Mouse (Mus musculus): ENCODE results near the gene Ctrb1. TPM values are rescaled to one million over a fixed set of nuclear protein-coding genes. Genes with fewer than 3 reads are reported as not detected.
A peak's percentile ranks its signal among the peaks of the same experiment; 100 is the strongest.

Ctrb1 gene
- polyA plus RNA-seq, 2 experiments from 2014 or later, result not detected

GRCm38 (mm10) chr8:111678848-111679247 lies 12.0 kb downstream of the Ctrb1 start:
- no peak for ATAC-seq

GRCm38 (mm10) chr8:111678111-111678510 lies 12.7 kb downstream of the Ctrb1 start:
- peak; percentile 77 for ATAC-seq

GRCm38 (mm10) chr8:111676237-111676636 lies 14.6 kb downstream of the Ctrb1 start:
- no peak for ATAC-seq

DNA sequence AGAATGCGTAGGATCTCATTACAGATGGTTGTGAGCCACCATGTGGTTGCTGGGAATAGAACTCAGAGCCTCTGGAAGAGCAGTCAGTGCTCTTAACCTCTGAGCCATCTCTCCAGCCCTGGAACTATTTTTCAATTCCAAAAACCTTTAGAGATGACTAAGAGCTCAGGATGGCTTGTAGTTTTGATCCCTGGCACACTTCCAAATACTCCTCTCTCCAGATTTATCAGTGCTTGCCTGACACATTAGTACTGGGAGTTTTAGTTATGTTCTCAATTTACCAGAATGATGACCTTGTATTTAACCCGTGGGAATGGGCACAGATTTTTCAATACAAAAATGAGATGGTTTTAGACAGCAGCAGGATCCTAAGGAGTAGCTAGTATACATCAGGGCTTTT lies 24.1 kb downstream of the Ctrb1 start:
- ATAC-seq, result no peak

- ATAC-seq, result peak; percentile 30
Measured at GRCm38 (mm10) chr8:111662473-111662872, 28.3 kb downstream of the Ctrb1 start.

- ATAC-seq, result peak; percentile 75
Measured at GRCm38 (mm10) chr8:111658819-111659423, 31.9 kb downstream of the Ctrb1 start.

DNA sequence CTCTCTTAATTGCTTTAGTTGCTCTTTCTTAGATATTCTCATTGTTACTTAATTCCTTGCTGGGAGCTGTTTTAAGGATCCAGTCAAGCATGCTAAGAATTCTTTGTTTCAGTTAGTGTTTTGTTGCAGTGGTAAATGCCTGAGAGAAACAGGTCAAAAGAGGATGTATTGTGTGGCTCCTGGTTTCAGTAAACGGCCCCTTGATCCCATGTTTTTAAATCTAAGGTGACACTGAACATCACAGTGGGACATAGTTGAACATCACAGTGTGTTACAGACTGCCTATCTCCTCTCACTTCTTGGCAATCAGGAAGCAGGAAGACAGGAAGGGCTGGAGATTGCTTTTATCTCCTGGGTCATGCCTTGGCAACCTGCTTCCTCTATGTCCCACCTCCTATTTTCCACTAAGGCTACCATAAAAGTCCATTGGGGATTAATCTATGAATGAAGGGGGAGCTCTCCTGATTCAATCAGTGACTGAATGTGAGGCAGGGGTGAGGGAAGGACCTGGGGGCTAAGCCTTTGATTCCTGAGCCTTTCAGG lies 33.4 kb downstream of the Ctrb1 start:
- no peak for ATAC-seq

DNA sequence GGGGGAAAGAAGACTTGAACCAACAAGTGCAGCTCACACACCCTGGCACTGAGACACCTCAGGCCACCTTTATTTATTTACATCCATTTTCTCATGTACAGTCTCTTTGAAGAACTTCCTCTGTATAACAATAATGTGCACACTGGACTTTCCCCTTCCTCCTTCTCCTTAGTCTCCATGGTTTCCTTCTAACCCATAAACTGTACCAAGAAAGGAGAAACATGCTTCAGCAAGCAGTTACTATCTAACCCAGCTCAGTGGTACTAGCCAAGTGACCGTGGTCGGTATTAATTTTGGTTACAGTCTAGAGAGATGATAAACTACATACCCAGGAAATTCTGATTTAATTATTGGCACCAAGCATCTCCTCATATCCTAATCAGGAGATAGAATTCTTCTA lies 37.3 kb downstream of the Ctrb1 start:
- ATAC-seq, result no peak

DNA sequence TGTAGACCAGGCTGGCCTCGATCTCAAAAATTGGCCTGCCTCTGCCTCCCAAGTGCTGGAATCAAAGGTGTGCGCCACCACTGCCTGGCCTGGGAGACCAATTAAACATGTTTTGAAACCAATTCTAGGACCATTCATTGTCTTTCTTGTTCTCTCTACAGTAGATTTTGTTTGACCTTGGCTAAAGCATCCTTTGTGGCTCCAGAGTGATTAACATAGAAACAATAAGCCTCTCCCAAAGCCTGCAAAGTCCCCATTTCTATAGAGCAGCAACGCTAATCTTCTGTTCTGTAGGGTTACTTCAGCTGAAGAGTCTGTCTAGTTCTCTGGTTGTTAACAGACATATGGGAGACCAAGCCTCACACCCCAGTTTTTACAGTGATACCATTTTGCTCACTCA lies 40.2 kb downstream of the Ctrb1 start:
- no peak for ATAC-seq

DNA sequence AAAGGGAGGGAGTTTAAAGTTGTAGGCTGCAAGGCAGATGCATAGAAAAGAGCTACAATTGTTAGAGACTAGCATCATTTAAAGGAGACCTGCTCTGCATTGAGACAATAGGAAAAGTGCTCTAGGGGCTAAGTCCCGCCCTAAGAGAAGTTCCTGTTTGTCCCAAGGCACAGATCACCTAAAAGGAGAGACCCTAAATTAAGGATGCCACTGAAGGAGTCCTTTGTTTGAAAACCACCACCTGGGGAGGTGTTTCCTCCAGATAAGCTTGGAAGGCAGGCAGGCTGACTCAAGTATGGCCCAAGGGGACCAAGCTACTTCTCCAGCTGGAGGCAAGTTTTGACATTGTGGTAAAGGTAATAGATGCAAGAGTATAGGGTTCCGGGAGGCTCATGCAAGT lies 42.0 kb downstream of the Ctrb1 start:
- ATAC-seq, result no peak

DNA sequence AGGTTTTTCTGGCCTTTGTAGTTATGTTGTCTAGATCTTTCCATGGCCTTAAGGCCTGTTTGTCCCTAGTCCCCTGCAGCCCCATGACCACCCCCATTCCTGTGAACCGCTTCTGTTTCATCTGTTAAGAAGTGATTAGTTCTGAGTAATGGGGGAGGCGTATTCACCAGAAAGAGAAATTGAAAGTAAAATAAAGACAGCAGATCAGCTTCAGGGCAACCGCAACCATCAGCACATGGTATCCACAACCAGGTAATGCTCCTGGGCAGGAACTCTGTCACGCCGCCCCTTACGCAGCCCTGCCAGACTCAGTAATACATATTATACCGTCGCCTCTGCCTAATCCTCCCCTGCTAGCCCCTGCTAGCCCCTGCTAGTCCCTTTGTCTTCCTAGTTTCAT lies 45.1 kb downstream of the Ctrb1 start:
- peak; percentile 68 for ATAC-seq

DNA sequence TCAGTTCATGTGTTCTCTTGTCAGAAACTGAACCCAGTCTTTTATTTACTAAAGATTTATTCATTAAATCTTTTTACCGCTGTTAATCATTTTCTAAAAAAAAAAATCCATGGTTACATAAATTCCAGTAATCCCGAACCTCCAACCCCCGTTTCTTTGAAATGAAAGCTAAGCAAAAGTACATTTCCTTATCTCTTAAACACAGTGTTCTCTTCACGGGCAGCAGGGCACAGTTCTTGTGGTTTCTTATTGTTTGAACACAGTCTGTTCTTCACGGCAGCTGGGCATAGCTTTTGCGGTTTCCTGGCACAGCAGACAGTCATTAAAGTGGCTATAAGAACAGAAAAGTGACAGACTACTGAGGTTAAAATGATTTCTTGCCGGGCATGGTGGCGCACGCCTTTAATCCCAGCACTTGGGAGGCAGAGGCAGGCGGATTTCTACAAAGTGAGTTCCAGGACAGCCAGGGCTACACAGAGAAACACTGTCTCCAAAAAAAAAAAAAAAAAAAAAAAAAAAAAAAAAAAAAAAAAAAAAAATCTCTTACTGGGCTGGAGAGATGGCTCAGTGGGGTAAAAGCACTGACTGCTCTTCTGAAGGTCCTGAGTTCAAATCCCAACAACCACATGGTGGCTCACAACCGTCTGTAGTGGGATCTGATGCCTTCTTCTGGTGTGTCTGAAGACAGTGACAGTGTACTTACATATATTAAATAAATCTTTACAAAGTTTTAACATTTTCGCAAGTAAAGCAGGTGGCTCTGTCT lies 46.3 kb downstream of the Ctrb1 start:
- peak; percentile 60 for ATAC-seq

- peak; percentile 78 for ATAC-seq
Measured at GRCm38 (mm10) chr8:111643264-111644141, 47.3 kb downstream of the Ctrb1 start, which contains the start of gene Zfp1. Gene Zfp1, plus strand, starts transcription at chr8:111643401.

DNA sequence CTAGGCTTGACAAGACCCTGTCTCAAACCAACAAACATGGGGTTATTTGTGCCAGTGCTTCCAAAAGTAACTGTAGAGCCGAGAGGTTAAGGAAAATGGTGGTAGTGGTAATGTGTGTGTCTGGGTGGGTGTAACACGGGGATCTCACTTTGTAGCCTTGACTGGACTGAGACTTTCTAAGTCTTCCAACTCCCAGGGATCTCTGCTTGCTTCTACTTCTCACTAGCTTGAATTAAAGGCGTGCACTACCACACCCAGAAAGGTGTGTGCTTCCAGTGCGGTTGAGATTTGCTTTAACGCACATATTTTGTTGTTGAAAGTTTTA lies 47.9 kb downstream of the Ctrb1 start:
- ATAC-seq, result peak; percentile 15

DNA sequence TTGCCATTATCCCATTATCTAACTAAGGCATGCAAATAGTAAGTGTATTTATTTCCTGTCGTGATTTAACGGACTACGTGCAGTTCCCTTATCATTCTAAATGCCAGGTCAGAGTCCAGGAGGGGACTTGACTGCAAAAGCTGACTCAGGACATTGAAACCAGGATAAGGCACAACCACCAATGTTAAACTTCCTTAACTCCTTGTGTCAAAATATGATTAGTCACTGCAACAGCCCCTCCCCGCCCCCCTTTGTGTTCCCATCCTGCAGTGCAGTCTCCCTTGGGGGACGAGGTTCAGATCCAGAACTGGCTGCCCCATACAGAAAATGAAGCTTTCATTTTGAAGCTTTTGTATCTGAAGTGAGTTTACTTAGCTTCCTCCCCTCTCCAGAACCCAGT lies 48.3 kb downstream of the Ctrb1 start:
- no peak for ATAC-seq

GRCm38 (mm10) chr8:111641064-111641463 lies 49.7 kb downstream of the Ctrb1 start:
- no peak for ATAC-seq

DNA sequence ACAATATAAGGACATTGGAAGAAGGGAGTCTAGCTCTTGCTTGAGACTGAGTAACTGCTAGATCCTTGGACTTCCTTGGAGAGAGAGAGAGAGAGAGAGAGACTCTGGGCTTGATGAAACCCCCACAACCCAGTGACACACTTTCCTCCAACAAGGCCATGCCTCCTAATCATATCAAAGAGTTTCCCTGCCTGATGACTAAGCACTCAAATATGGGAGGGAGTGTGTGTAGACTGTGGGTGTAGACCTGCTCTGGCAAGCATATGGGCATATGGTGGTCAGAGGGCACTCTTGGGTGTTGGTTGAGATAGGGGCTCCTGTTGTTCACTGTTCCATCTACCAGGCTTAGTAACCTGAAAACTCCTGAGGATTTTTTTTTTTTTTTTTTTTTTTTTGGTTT lies 52.7 kb downstream of the Ctrb1 start:
- ATAC-seq, result no peak

Other genes starting within 250 kb of the Ctrb1 start
- 1 to 10 TPM; 4.3 to 6.5 TPM for gene Wdr59, start 168.9 kb downstream of the Ctrb1 start, polyA plus RNA-seq (2017; shearing (Covaris generic))
- 10 to 100 TPM; 27.5 to 43.5 TPM for gene Znrf1, start 154.9 kb downstream of the Ctrb1 start, polyA plus RNA-seq (2017; shearing (Covaris generic))
- 1 to 10 TPM in 1 of 2 experiments, under 1 TPM in 1; 0.98 to 2.0 TPM for gene Ldhd, start 60.6 kb downstream of the Ctrb1 start, polyA plus RNA-seq (2017; shearing (Covaris generic))
- 10 to 100 TPM; 41.3 to 41.7 TPM for gene Zfp1, start 47.6 kb downstream of the Ctrb1 start, polyA plus RNA-seq (2017; shearing (Covaris generic))
- gene Bcar1, start 52.8 kb upstream of the Ctrb1 start, polyA plus RNA-seq (2017; shearing (Covaris generic)), result under 1 TPM; 0.27 to 0.42 TPM
- gene Cfdp1, start 163.3 kb upstream of the Ctrb1 start, polyA plus RNA-seq (2017; shearing (Covaris generic)), result 100 to 1,000 TPM; 120 to 140 TPM
- 1 to 10 TPM; 7.5 to 9.2 TPM for gene Tmem170, start 185.7 kb upstream of the Ctrb1 start, polyA plus RNA-seq (2017; shearing (Covaris generic))
- not detected for gene Chst5, start 219.4 kb upstream of the Ctrb1 start, polyA plus RNA-seq (2017; shearing (Covaris generic))
- 1 to 10 TPM; 2.5 to 3.5 TPM for gene Tmem231, start 242.9 kb upstream of the Ctrb1 start, polyA plus RNA-seq (2017; shearing (Covaris generic))
- gene Gabarapl2, start 249.7 kb upstream of the Ctrb1 start, polyA plus RNA-seq (2017; shearing (Covaris generic)), result 100 to 1,000 TPM; 205 to 239 TPM